Mouse (Mus musculus) CD4-positive helper T cell, adult 2 months (primary cell): ENCODE results near the gene Crim1.
"Not testable (repeated sequence)": the region's sequence is repeated elsewhere in the genome, so short reads cannot be mapped to it uniquely, and the experiment has no call there.

Experiments used
- DNase-seq: peaks from one replicate; pipeline ENCODE4 v3.0.0-alpha.2; 2012; ENCODE audit warnings: low read depth, missing footprints, low spot score

The Crim1 gene

GRCm38 (mm10) chr17:78250149-78250938 lies 50.3 kb downstream of the Crim1 start:
- DNase-seq = no peak

- DNase-seq = not testable (repeated sequence)
These were observed 53.5 kb downstream of the Crim1 start for GRCm38 (mm10) chr17:78253587-78253986.

- no peak for DNase-seq
These were observed 54.2 kb downstream of the Crim1 start for GRCm38 (mm10) chr17:78254256-78254655.

GRCm38 (mm10) chr17:78255711-78256110 lies 55.7 kb downstream of the Crim1 start:
- no peak for DNase-seq

- no peak for DNase-seq
These were observed 56.5 kb downstream of the Crim1 start for GRCm38 (mm10) chr17:78256534-78256933.

GRCm38 (mm10) chr17:78261684-78262083 lies 61.6 kb downstream of the Crim1 start:
- no peak for DNase-seq

- DNase-seq = no peak
These were observed 64.1 kb downstream of the Crim1 start for GRCm38 (mm10) chr17:78264116-78264515.

GRCm38 (mm10) chr17:78265135-78265534 lies 65.1 kb downstream of the Crim1 start:
- no peak for DNase-seq

GRCm38 (mm10) chr17:78266271-78266670 lies 66.2 kb downstream of the Crim1 start:
- DNase-seq = no peak

- DNase-seq = no peak
These were observed 68.5 kb downstream of the Crim1 start for GRCm38 (mm10) chr17:78268591-78268990.

GRCm38 (mm10) chr17:78269311-78269710 lies 69.3 kb downstream of the Crim1 start:
- DNase-seq = no peak

GRCm38 (mm10) chr17:78270019-78270418 lies 70.0 kb downstream of the Crim1 start:
- DNase-seq = no peak

- DNase-seq = no peak
These were observed 71.7 kb downstream of the Crim1 start for GRCm38 (mm10) chr17:78271731-78272130.

GRCm38 (mm10) chr17:78272142-78272541 lies 72.1 kb downstream of the Crim1 start:
- no peak for DNase-seq

- no peak for DNase-seq
These were observed 72.8 kb downstream of the Crim1 start for GRCm38 (mm10) chr17:78272713-78273483.

- DNase-seq = no peak
These were observed 73.8 kb downstream of the Crim1 start for GRCm38 (mm10) chr17:78273875-78274274.

GRCm38 (mm10) chr17:78274609-78275506 lies 74.8 kb downstream of the Crim1 start:
- peak; percentile 18 for DNase-seq

- no peak for DNase-seq
These were observed 75.4 kb downstream of the Crim1 start for GRCm38 (mm10) chr17:78275507-78275813.

- DNase-seq = no peak
These were observed 79.1 kb downstream of the Crim1 start for GRCm38 (mm10) chr17:78279191-78279590.

- no peak for DNase-seq
These were observed 81.1 kb downstream of the Crim1 start for GRCm38 (mm10) chr17:78280991-78281712.

GRCm38 (mm10) chr17:78283271-78283992 lies 83.4 kb downstream of the Crim1 start:
- DNase-seq = no peak
